In the genomic region with DNA sequence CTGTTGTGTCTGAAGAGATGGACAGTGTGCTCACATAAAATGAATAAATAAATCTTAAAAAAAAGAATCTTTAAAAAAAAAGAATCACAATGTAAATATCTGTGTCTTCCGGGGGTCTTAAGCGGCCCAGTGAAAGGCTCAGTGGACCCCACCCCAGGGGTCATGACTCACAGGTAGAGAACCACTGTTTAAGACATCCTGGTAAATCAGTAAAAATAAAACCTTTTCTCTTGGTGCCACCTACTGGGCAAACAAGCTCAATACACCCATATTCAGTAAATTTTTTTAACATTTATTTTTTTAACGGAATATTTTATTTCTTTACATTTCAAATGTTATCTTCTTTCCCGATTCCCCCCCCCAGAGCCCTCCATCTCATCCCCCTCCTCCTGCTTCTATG, we compare ENCODE assay signal across 10 mouse cellular contexts. TPM values are rescaled to one million over a fixed set of nuclear protein-coding genes. Genes with fewer than 3 reads are reported as not detected.
DNase-seq lines count a peak whose midpoint lies in the region; ATAC-seq and TF ChIP-seq lines count a peak whose summit lies in the region.
"Had no signal": no experiment of that assay in that cellular context is flagged by ENCODE, and none has a peak within 500 bp of the region (broad histone marks: within the 10 kb centered on the region; RNA-seq: fewer than 3 reads in every experiment).

No protein-coding gene starts in this region.

- no peaks in the 10 kb centered on the region for H3K36me3 ChIP-seq in forebrain, postnatal 0 days (ENCODE audit: insufficient read depth)
- H3K36me3 ChIP-seq in forebrain, embryonic 12.5 days (replicated peaks) = no peaks in the 10 kb centered on the region

- CTCF ChIA-PET in Patski (lab: Charles Lee) = no interaction called here

- in situ Hi-C loops in Patski (cut with MboI; ENCODE audit: low pct_unique_long_range_greater_than_20kb) = loop anchor here (10.0 kb wide), 1 partner anchor 233 kb away; no protein-coding TSS in a partner anchor

- no peaks in the 10 kb centered on the region for H3K9me3 ChIP-seq in forebrain, postnatal 0 days (ENCODE audit: low read length)
- H3K9me3 ChIP-seq in forebrain, embryonic 12.5 days = no peaks in the 10 kb centered on the region

- POLR2A ChIA-PET in Patski (lab: Charles Lee) = no interaction called here

- no peak for DNase-seq in forebrain, postnatal 0 days
- peak; percentile 5 to 6 for DNase-seq in layer of hippocampus, postnatal 25 days (ENCODE audit: extremely low spot score in 1 of 2, low spot score in 1 of 2)
- no peak for DNase-seq in layer of hippocampus, adult 8-10 months (ENCODE audit: low spot score in 2 of 2)
- DNase-seq in 3T3-L1 (ENCODE audit: low read depth, low spot score) (peak; percentile 33), Patski (ENCODE audit: low read depth, low spot score) (no peak)
- DNase-seq in cerebellum, adult 9-11 months = no peak
- DNase-seq: cerebellum, adult 11 months had no signal

- no peak overlapping the region for H3K4me2 ChIP-seq in forebrain, postnatal 0 days (ENCODE audit: low read depth)
- H3K4me2 ChIP-seq in forebrain, embryonic 12.5 days = no peak overlapping the region

- ATAC-seq in forebrain, postnatal 0 days = no peak
- ATAC-seq in forebrain, embryonic 12.5 days (ENCODE audit: low FRiP score) = no peak
- no peak for ATAC-seq in Patski
- no peak for ATAC-seq in erythroblast, adult 5-6 weeks (replicated peaks; ENCODE audit: low FRiP score, poor library complexity, severe bottlenecking)

- WGBS in forebrain, postnatal 0 days = 23% methylated on average over 4 of the region's 4 CpGs
- WGBS in forebrain, embryonic 12.5 days = 24% methylated on average over 4 of the region's 4 CpGs

- TF ChIP-seq CTCF in forebrain, postnatal 0 days (IDR thresholded peaks at IDR 0.05; ENCODE audit: low read depth) = 0 out of 2 replicates have a peak, but pooled peaks have one; percentile 35
- TF ChIP-seq CTCF in Patski (IDR thresholded peaks at IDR 0.05) = peak; percentile 54

- H3K4me1 ChIP-seq in forebrain, postnatal 0 days (ENCODE audit: insufficient read depth) = no peaks in the 10 kb centered on the region
- no peaks in the 10 kb centered on the region for H3K4me1 ChIP-seq in forebrain, embryonic 12.5 days

- H3K27me3 ChIP-seq in forebrain, postnatal 0 days (ENCODE audit: insufficient read depth, low read length) = no peaks in the 10 kb centered on the region
- H3K27me3 ChIP-seq in forebrain, embryonic 12.5 days = no peaks in the 10 kb centered on the region
- no peaks in the 10 kb centered on the region for H3K27me3 ChIP-seq in Patski

- no peak overlapping the region for H3K9ac ChIP-seq in forebrain, postnatal 0 days
- no peak overlapping the region for H3K9ac ChIP-seq in forebrain, embryonic 12.5 days

- no peak overlapping the region for H3K27ac ChIP-seq in forebrain, postnatal 0 days (ENCODE audit: low read depth, low read length)
- H3K27ac ChIP-seq in forebrain, embryonic 12.5 days = no peak overlapping the region

- no peak overlapping the region for H3K4me3 ChIP-seq in forebrain, postnatal 0 days (ENCODE audit: low read depth, low read length)
- no peak overlapping the region for H3K4me3 ChIP-seq in forebrain, embryonic 12.5 days (replicated peaks)

RNA-seq across cellular contexts. Expression of a gene that starts 29.3 kb away (rescaled TPM):
- 48.9 and 53.9 TPM in 2 replicates for total RNA-seq in forebrain, postnatal 0 days (2014; rRNA removed)
- polyA plus RNA-seq in forebrain, postnatal 0 days (2015; fragmentation: Nextera tagmentation; extraction: Ambion mirVana) = 30.6 and 32.3 TPM in 2 replicates
- polyA plus RNA-seq in forebrain, embryonic 12.5 days (2016; fragmentation: Nextera tagmentation; extraction: Ambion mirVana) = 84.9 and 89.2 TPM in 2 replicates
- 10 to 100 TPM; 46.7 to 48.1 TPM for total RNA-seq in layer of hippocampus, postnatal 25 days (2021)
- 10 to 100 TPM; 40.4 to 59.9 (median 50.0) TPM for total RNA-seq in layer of hippocampus, adult 8-10 months (2022)
- polyA plus RNA-seq in Patski (2021) = 51.4 TPM
- total RNA-seq in erythroblast, adult 5-6 weeks (2015; ENCODE audit: low replicate concordance) = 14.0 and 14.2 TPM in 2 replicates
- total RNA-seq in erythroblast, adult 5-6 weeks (2017; ENCODE audit: low replicate concordance) = 16.4 and 21.4 TPM in 2 replicates

RNA-seq across cellular contexts. Expression of a gene that starts 29.5 kb away (rescaled TPM):
- total RNA-seq in forebrain, postnatal 0 days (2014; rRNA removed) = 104 and 146 TPM in 2 replicates
- polyA plus RNA-seq in forebrain, postnatal 0 days (2015; fragmentation: Nextera tagmentation; extraction: Ambion mirVana) = 263 and 328 TPM in 2 replicates
- polyA plus RNA-seq in forebrain, embryonic 12.5 days (2016; fragmentation: Nextera tagmentation; extraction: Ambion mirVana) = 195 and 203 TPM in 2 replicates
- 100 to 1,000 TPM; 152 to 186 TPM for total RNA-seq in layer of hippocampus, postnatal 25 days (2021)
- total RNA-seq in layer of hippocampus, adult 8-10 months (2022) = 100 to 1,000 TPM; 133 to 165 (median 154) TPM
- 322 TPM for polyA plus RNA-seq in Patski (2021)
- 57.5 and 95.5 TPM in 2 replicates for total RNA-seq in erythroblast, adult 5-6 weeks (2015; ENCODE audit: low replicate concordance)
- total RNA-seq in erythroblast, adult 5-6 weeks (2017; ENCODE audit: low replicate concordance) = 32.8 and 46.7 TPM in 2 replicates

RNA-seq across cellular contexts. Expression of a gene that starts 38.4 kb away (rescaled TPM):
- total RNA-seq in forebrain, postnatal 0 days (2014; rRNA removed) = 0.10 and 0.69 TPM in 2 replicates
- 0.68 and 0.74 TPM in 2 replicates for polyA plus RNA-seq in forebrain, postnatal 0 days (2015; fragmentation: Nextera tagmentation; extraction: Ambion mirVana)
- 0.19 and 0.53 TPM in 2 replicates for polyA plus RNA-seq in forebrain, embryonic 12.5 days (2016; fragmentation: Nextera tagmentation; extraction: Ambion mirVana)
- total RNA-seq in layer of hippocampus, postnatal 25 days (2021) = under 1 TPM in 1 of 2 experiments, not detected in 1; 0.44 TPM
- under 1 TPM in 3 of 4 experiments, not detected in 1; 0.27 to 0.39 (median 0.34) TPM for total RNA-seq in layer of hippocampus, adult 8-10 months (2022)
- polyA plus RNA-seq in Patski (2021) = 0.05 TPM
- not detected in 2 replicates for total RNA-seq in erythroblast, adult 5-6 weeks (2015; ENCODE audit: low replicate concordance)
- not detected in 2 replicates for total RNA-seq in erythroblast, adult 5-6 weeks (2017; ENCODE audit: low replicate concordance)
- total RNA-seq: megakaryocyte, adult 5-6 weeks had no signal

Comparison
In these comparisons a context has a peak if more than half of its experiments do, and no peak if none do; other contexts are left out.
1. DNase-seq: peak in layer of hippocampus, postnatal 25 days (2 of 2) and 3T3-L1 (single experiment); none in forebrain, postnatal 0 days (single experiment), layer of hippocampus, adult 8-10 months (0 of 2), Patski (single experiment) and cerebellum, adult 9-11 months (single experiment).